Mouse (Mus musculus): ENCODE results near the gene Cox4i2. TPM values are rescaled to one million over a fixed set of nuclear protein-coding genes. Genes with fewer than 3 reads are reported as not detected.
A peak's percentile ranks its signal among the peaks of the same experiment; 100 is the strongest.

Cox4i2 gene
- polyA plus RNA-seq, 1 experiment from 2014 or later, result 3.4 TPM

GRCm38 (mm10) chr2:152788892-152789421, 35.0 kb downstream of the Cox4i2 start:
- H3K36me3 ChIP-seq, result peaks cover 27% of the 10 kb centered on the region
- H3K4me3 ChIP-seq, result peak overlapping the region; percentile 48
- H3K4me1 ChIP-seq, result peaks cover 99% of the 10 kb centered on the region
- H3K27me3 ChIP-seq (replicated peaks), result no peaks in the 10 kb centered on the region
- H3K4me2 ChIP-seq, result peak overlapping the region; percentile 86
- no peaks in the 10 kb centered on the region for H3K9me3 ChIP-seq (replicated peaks)
- 14% methylated on average over 6 of the region's 6 CpGs for WGBS (ENCODE audit: insufficient replicate concordance)
- H3K27ac ChIP-seq, result peak overlapping the region; percentile 99
- ATAC-seq, result peak; percentile 91
- H3K9ac ChIP-seq, result peak overlapping the region; percentile 79

GRCm38 (mm10) chr2:152789591-152789999, 35.6 kb downstream of the Cox4i2 start:
- peak overlapping the region; percentile 99 for H3K27ac ChIP-seq
- peak overlapping the region; percentile 48 for H3K4me3 ChIP-seq
- no peaks in the 10 kb centered on the region for H3K9me3 ChIP-seq (replicated peaks)
- peaks cover 27% of the 10 kb centered on the region for H3K36me3 ChIP-seq
- H3K4me1 ChIP-seq, result peaks cover 99% of the 10 kb centered on the region
- H3K9ac ChIP-seq, result peak overlapping the region; percentile 79
- peak; percentile 90 for ATAC-seq
- WGBS (ENCODE audit: insufficient replicate concordance), result 5% methylated on average over 4 of the region's 4 CpGs
- H3K27me3 ChIP-seq (replicated peaks), result no peaks in the 10 kb centered on the region
- H3K4me2 ChIP-seq, result peak overlapping the region; percentile 86

GRCm38 (mm10) chr2:152792461-152792860, 38.5 kb downstream of the Cox4i2 start:
- no peak for ATAC-seq
- H3K36me3 ChIP-seq, result peaks cover 25% of the 10 kb centered on the region
- H3K9ac ChIP-seq, result peak overlapping the region; percentile 33; the same call in 1 of the 2 replicates
- peak overlapping the region; percentile 99 for H3K27ac ChIP-seq
- peaks cover 96% of the 10 kb centered on the region for H3K4me1 ChIP-seq
- no peak overlapping the region for H3K4me2 ChIP-seq
- 43% methylated on average over 2 of the region's 2 CpGs for WGBS (ENCODE audit: insufficient replicate concordance)
- H3K4me3 ChIP-seq, result no peak overlapping the region
- no peaks in the 10 kb centered on the region for H3K27me3 ChIP-seq (replicated peaks)
- H3K9me3 ChIP-seq (replicated peaks), result no peaks in the 10 kb centered on the region

GRCm38 (mm10) chr2:152793381-152793780, 39.4 kb downstream of the Cox4i2 start:
- H3K27me3 ChIP-seq (replicated peaks), result no peaks in the 10 kb centered on the region
- peak overlapping the region; percentile 99 for H3K27ac ChIP-seq
- H3K36me3 ChIP-seq, result peaks cover 27% of the 10 kb centered on the region
- no peak for ATAC-seq
- 65% methylated on average over 5 of the region's 5 CpGs for WGBS (ENCODE audit: insufficient replicate concordance)
- H3K4me3 ChIP-seq, result no peak overlapping the region
- no peak overlapping the region for H3K4me2 ChIP-seq
- no peaks in the 10 kb centered on the region for H3K9me3 ChIP-seq (replicated peaks)
- H3K9ac ChIP-seq, result peak overlapping the region; percentile 14; the same call in 1 of the 2 replicates
- peaks cover 92% of the 10 kb centered on the region for H3K4me1 ChIP-seq

DNA sequence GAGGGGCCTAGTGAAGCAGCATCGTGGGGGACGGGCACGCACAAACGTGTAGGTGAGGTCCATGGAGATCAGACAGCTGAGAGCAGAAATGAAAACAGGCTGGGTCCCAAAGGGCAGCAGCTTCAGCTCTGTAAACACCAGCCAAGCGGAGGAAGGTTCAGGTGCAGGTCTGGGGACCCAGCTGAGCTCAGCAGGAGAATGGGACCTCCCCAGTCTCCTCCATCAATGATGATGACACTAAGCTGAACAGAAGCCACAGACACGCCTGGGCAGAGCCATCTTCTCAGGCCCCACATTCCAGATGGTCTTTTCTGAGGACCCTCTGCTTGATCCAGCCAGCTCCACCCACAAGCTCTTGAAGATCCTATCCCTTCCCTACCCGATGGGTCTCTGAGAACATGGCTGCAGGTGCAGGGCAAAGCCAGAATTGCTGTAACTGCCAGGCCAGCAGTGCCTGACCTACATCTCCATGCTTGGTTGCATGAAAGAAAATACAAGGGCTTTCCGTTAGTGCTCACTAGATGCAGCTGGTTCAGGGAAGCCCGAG, 40.4 kb downstream of the Cox4i2 start:
- peak overlapping the region; percentile 5; the same call in 1 of the 2 replicates for H3K4me2 ChIP-seq
- H3K9me3 ChIP-seq (replicated peaks), result no peaks in the 10 kb centered on the region
- peaks cover 82% of the 10 kb centered on the region for H3K4me1 ChIP-seq
- peaks cover 30% of the 10 kb centered on the region for H3K36me3 ChIP-seq
- H3K27me3 ChIP-seq (replicated peaks), result no peaks in the 10 kb centered on the region
- H3K27ac ChIP-seq, result peak overlapping the region; percentile 99
- no peak for ATAC-seq
- H3K9ac ChIP-seq, result 0 out of 2 replicates have a peak overlapping the region, but pooled peaks have one; percentile 13
- WGBS (ENCODE audit: insufficient replicate concordance), result 68% methylated on average over 9 of the region's 9 CpGs
- H3K4me3 ChIP-seq, result no peak overlapping the region

- no peak overlapping the region for H3K4me3 ChIP-seq
- H3K4me2 ChIP-seq, result no peak overlapping the region
- H3K4me1 ChIP-seq, result peaks cover 76% of the 10 kb centered on the region
- no peak for ATAC-seq
- H3K9me3 ChIP-seq (replicated peaks), result no peaks in the 10 kb centered on the region
- peaks cover 17% of the 10 kb centered on the region; the same call in 1 of the 2 replicates for H3K36me3 ChIP-seq
- WGBS (ENCODE audit: insufficient replicate concordance), result 68% methylated on average over 1 of the region's 1 CpGs
- 0 out of 2 replicates have a peak overlapping the region, but pooled peaks have one; percentile 26 for H3K27ac ChIP-seq
- no peak overlapping the region for H3K9ac ChIP-seq
- no peaks in the 10 kb centered on the region for H3K27me3 ChIP-seq (replicated peaks)
Observed at GRCm38 (mm10) chr2:152797589-152797988, 43.6 kb downstream of the Cox4i2 start.

DNA sequence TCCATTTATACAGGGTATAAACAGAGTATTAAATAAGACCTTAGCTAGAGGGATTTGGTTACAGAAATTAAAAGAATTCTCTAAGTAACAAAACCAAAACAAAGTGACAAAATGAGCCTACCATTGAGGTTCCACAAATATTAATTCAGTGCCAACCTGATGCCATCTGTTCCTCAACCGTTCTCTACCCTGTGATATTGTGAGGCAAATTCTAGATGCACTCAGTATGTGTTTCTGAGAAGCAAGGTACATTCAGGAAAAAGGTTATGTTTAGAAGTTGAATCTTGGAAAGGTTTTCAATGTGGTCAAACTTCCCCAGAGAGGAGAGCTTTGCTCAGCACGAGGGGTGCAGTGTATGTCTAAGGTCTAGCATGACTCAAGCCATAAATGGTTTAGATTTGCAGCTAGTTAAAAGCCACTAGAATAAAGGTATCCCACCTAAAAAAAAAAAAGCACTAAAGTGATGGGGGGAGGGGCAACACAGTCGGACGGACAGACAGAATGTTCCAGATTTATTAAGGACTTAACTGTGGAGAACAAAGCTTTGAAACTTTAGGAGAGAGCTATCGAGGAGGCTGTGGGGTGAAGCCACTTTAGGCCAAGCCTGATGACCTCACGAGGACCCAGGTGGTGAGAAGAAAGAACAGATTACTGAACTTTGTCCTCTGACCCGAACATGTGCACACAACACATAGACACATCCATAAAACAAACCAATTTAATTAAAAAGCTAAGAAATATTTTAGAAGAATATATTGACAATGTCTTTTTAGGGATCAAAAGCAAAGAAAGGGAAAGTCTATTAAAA, 46.2 kb downstream of the Cox4i2 start:
- no peak overlapping the region for H3K4me3 ChIP-seq
- ATAC-seq, result no peak
- H3K4me1 ChIP-seq, result peaks cover 77% of the 10 kb centered on the region
- no peaks in the 10 kb centered on the region for H3K9me3 ChIP-seq (replicated peaks)
- H3K27me3 ChIP-seq (replicated peaks), result no peaks in the 10 kb centered on the region
- H3K27ac ChIP-seq, result no peak overlapping the region
- H3K9ac ChIP-seq, result no peak overlapping the region
- no peak overlapping the region for H3K4me2 ChIP-seq
- 64% methylated on average over 7 of the region's 7 CpGs for WGBS (ENCODE audit: insufficient replicate concordance)
- peaks cover 18% of the 10 kb centered on the region; the same call in 1 of the 2 replicates for H3K36me3 ChIP-seq

GRCm38 (mm10) chr2:152800762-152801113, 46.8 kb downstream of the Cox4i2 start:
- H3K4me2 ChIP-seq, result no peak overlapping the region
- no peak for ATAC-seq
- H3K4me3 ChIP-seq, result no peak overlapping the region
- peaks cover 77% of the 10 kb centered on the region for H3K4me1 ChIP-seq
- no peaks in the 10 kb centered on the region for H3K9me3 ChIP-seq (replicated peaks)
- peaks cover 21% of the 10 kb centered on the region; the same call in 1 of the 2 replicates for H3K36me3 ChIP-seq
- no peak overlapping the region for H3K27ac ChIP-seq
- no peak overlapping the region for H3K9ac ChIP-seq
- no peaks in the 10 kb centered on the region for H3K27me3 ChIP-seq (replicated peaks)

- 85% methylated on average over 10 of the region's 10 CpGs for WGBS (ENCODE audit: insufficient replicate concordance)
- H3K4me2 ChIP-seq, result no peak overlapping the region
- H3K9ac ChIP-seq, result no peak overlapping the region
- no peaks in the 10 kb centered on the region for H3K27me3 ChIP-seq (replicated peaks)
- no peak overlapping the region for H3K4me3 ChIP-seq
- H3K9me3 ChIP-seq (replicated peaks), result no peaks in the 10 kb centered on the region
- H3K27ac ChIP-seq, result peak overlapping the region; percentile 38; the same call in 1 of the 2 replicates
- peaks cover 78% of the 10 kb centered on the region for H3K4me1 ChIP-seq
- H3K36me3 ChIP-seq, result peaks cover 31% of the 10 kb centered on the region
- no peak for ATAC-seq
Observed at GRCm38 (mm10) chr2:152802303-152802702, 48.3 kb downstream of the Cox4i2 start.

- 71% methylated on average over 5 of the region's 5 CpGs for WGBS (ENCODE audit: insufficient replicate concordance)
- ATAC-seq, result peak; percentile 28; the same call in 1 of the 2 replicates
- Histone ChIP-seq H3K4me3 (no peak overlapping the region), H3K9ac (peak overlapping the region; percentile 57), H3K4me1 (peaks cover 77% of the 10 kb centered on the region), H3K4me2 (peak overlapping the region; percentile 37), H3K9me3 (replicated peaks) (no peaks in the 10 kb centered on the region), H3K27ac (peak overlapping the region; percentile 77), H3K27me3 (replicated peaks) (no peaks in the 10 kb centered on the region), H3K36me3 (peaks cover 26% of the 10 kb centered on the region)
Observed at GRCm38 (mm10) chr2:152803081-152803480, 49.1 kb downstream of the Cox4i2 start.

- peaks cover 28% of the 10 kb centered on the region for H3K36me3 ChIP-seq
- peak overlapping the region; percentile 84 for H3K27ac ChIP-seq
- H3K4me2 ChIP-seq, result peak overlapping the region; percentile 43
- no peak overlapping the region for H3K4me3 ChIP-seq
- peaks cover 92% of the 10 kb centered on the region for H3K4me1 ChIP-seq
- WGBS (ENCODE audit: insufficient replicate concordance), result 14% methylated on average over 6 of the region's 6 CpGs
- no peaks in the 10 kb centered on the region for H3K9me3 ChIP-seq (replicated peaks)
- peak overlapping the region; percentile 47 for H3K9ac ChIP-seq
- H3K27me3 ChIP-seq (replicated peaks), result no peaks in the 10 kb centered on the region
- ATAC-seq, result peak; percentile 73
Observed at GRCm38 (mm10) chr2:152804408-152805110, 50.6 kb downstream of the Cox4i2 start.
